Mouse (Mus musculus) erythroblast, embryonic 14.5 days (primary cell): Measurements from ENCODE around the gene Sprn. TPM values are rescaled to one million over a fixed set of nuclear protein-coding genes. Genes with fewer than 3 reads are reported as not detected.

Experiments used
- H3K27me3 ChIP-seq: 2 replicates; pipeline ENCODE4 v1.6.1; 2012; ENCODE audit warnings: inconsistent platforms; ENCODE audit not compliant: control insufficient read depth
- H3K36me3 ChIP-seq: 2 replicates; pipeline ENCODE4 v1.6.1; 2012; ENCODE audit warnings: mild to moderate bottlenecking, inconsistent platforms; ENCODE audit not compliant: control insufficient read depth
- H3K4me1 ChIP-seq: 2 replicates; pipeline ENCODE4 v1.6.1; 2012; ENCODE audit warnings: inconsistent platforms; ENCODE audit not compliant: control insufficient read depth
- H3K4me3 ChIP-seq: replicated peaks from 2 replicates; pipeline ENCODE3; 2012; ENCODE audit warnings: moderate library complexity, mild to moderate bottlenecking, inconsistent platforms
- H3K9me3 ChIP-seq: 2 replicates; pipeline ENCODE4 v1.6.1; 2012; ENCODE audit warnings: low read length, inconsistent platforms, mixed read lengths; ENCODE audit not compliant: control insufficient read depth
- GATA1 ChIP-seq: IDR thresholded peaks from 2 replicates; pipeline ENCODE4 v1.6.1; 2012; ENCODE audit warnings: low read length, inconsistent platforms, mixed read lengths
- TAL1 ChIP-seq: IDR thresholded peaks from 3 replicates; pipeline ENCODE4 v1.6.1; 2012; ENCODE audit warnings: low read length, inconsistent platforms, mixed read lengths
- polyA plus RNA-seq: library from polyadenylated mRNA; stranded (reverse); fragments of >175 nt; gene quantifications from 2 replicates; pipeline ENCODE4 v1.2.3, GENCODE M21; 2012

Sprn gene
- polyA plus RNA-seq, 1 experiment, result not detected

GRCm38 (mm10) chr7:140187721-140188390 lies 33.2 kb upstream of the Sprn start:
- no peaks in the 10 kb centered on the region for H3K36me3 ChIP-seq
- no peak for TF ChIP-seq GATA1
- TF ChIP-seq TAL1, result no peak
- H3K9me3 ChIP-seq, result no peaks in the 10 kb centered on the region

GRCm38 (mm10) chr7:140186646-140187620 lies 32.3 kb upstream of the Sprn start:
- TF ChIP-seq GATA1, result no peak
- no peak for TF ChIP-seq TAL1
- no peaks in the 10 kb centered on the region for H3K9me3 ChIP-seq
- no peak overlapping the region for H3K4me3 ChIP-seq
- no peaks in the 10 kb centered on the region for H3K36me3 ChIP-seq
- H3K27me3 ChIP-seq, result no peaks in the 10 kb centered on the region
- H3K4me1 ChIP-seq, result peaks cover 2% of the 10 kb centered on the region

More at GRCm38 (mm10) chr7:140187721-140188390, 33.2 kb upstream of the Sprn start:
- H3K27me3 ChIP-seq, result no peaks in the 10 kb centered on the region
- no peak overlapping the region for H3K4me3 ChIP-seq
- peaks cover 2% of the 10 kb centered on the region for H3K4me1 ChIP-seq

GRCm38 (mm10) chr7:140184206-140184605 lies 29.5 kb upstream of the Sprn start:
- TF ChIP-seq TAL1 (no peak), GATA1 (no peak)
- Histone ChIP-seq H3K27me3 (no peaks in the 10 kb centered on the region), H3K4me1 (peaks cover 2% of the 10 kb centered on the region), H3K4me3 (no peak overlapping the region), H3K9me3 (no peaks in the 10 kb centered on the region), H3K36me3 (no peaks in the 10 kb centered on the region)

GRCm38 (mm10) chr7:140180692-140181091 lies 26.0 kb upstream of the Sprn start:
- H3K36me3 ChIP-seq, result no peaks in the 10 kb centered on the region
- H3K9me3 ChIP-seq, result no peaks in the 10 kb centered on the region
- no peaks in the 10 kb centered on the region for H3K4me1 ChIP-seq
- TF ChIP-seq TAL1, result no peak
- no peak for TF ChIP-seq GATA1
- H3K4me3 ChIP-seq, result no peak overlapping the region
- H3K27me3 ChIP-seq, result no peaks in the 10 kb centered on the region

GRCm38 (mm10) chr7:140179176-140179575 lies 24.5 kb upstream of the Sprn start:
- H3K4me3 ChIP-seq, result no peak overlapping the region
- no peaks in the 10 kb centered on the region for H3K27me3 ChIP-seq
- no peak for TF ChIP-seq TAL1
- H3K36me3 ChIP-seq, result no peaks in the 10 kb centered on the region
- H3K9me3 ChIP-seq, result no peaks in the 10 kb centered on the region
- no peaks in the 10 kb centered on the region for H3K4me1 ChIP-seq

DNA sequence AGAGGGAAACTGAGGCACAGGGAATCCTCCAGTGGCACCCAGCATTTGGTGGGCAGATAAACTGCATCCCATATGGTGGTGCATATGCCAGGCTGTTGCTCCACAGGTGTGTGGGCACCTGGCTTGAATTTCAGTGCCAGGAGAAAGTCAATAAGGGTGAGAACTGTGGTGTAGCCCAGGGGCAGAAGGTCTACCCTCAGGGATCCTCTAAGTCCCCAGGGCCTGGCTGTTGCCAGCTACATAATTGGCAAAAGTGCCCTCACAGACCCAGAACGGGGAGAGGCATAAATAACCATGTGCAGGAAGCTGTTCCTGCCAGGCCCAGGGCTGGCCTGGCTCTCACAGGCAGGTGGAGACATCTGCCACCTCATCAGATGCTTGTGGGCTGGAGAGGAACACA lies 18.3 kb upstream of the Sprn start, which contains the start of gene Olfr523:
Olfr523 (plus strand) TSS at position 282 of the 400 bp plus-strand sequence.
- H3K36me3 ChIP-seq, result no peaks in the 10 kb centered on the region
- no peak within 1 kb of the TSS for H3K4me3 ChIP-seq
- no peaks in the 10 kb centered on the region for H3K9me3 ChIP-seq
- H3K27me3 ChIP-seq, result no peaks in the 10 kb centered on the region
- no peaks in the 10 kb centered on the region for H3K4me1 ChIP-seq
- no peak for TF ChIP-seq TAL1
- no peak for TF ChIP-seq GATA1

GRCm38 (mm10) chr7:140170863-140171262 lies 16.2 kb upstream of the Sprn start:
- Histone ChIP-seq H3K4me1 (no peaks in the 10 kb centered on the region), H3K4me3 (no peak overlapping the region), H3K9me3 (no peaks in the 10 kb centered on the region), H3K27me3 (no peaks in the 10 kb centered on the region), H3K36me3 (no peaks in the 10 kb centered on the region)
- TF ChIP-seq TAL1 (no peak), GATA1 (no peak)

GRCm38 (mm10) chr7:140169386-140169785 lies 14.7 kb upstream of the Sprn start:
- no peak overlapping the region for H3K4me3 ChIP-seq
- no peaks in the 10 kb centered on the region for H3K4me1 ChIP-seq
- H3K9me3 ChIP-seq, result no peaks in the 10 kb centered on the region
- no peaks in the 10 kb centered on the region for H3K36me3 ChIP-seq
- TF ChIP-seq GATA1 (no peak), TAL1 (no peak)
- no peaks in the 10 kb centered on the region for H3K27me3 ChIP-seq

DNA sequence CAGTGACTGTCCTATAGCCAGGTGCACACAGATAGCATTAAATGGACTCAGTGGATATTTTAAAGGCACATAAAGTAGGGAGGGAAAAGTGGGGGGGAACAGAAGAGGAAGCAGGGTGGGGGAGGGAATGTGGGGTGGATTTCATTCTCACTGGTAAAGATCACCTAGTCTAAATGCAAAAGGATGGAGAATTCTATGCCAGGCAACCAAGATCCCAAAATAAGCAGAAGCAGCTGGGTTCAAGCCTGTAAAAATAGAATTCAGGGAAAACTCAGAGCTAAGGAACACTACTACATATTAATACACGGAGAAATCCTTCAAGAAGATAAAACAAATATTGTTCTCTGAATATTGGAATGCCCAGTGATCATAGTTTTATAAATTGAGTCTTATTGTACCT lies 13.3 kb upstream of the Sprn start:
- no peak for TF ChIP-seq GATA1
- no peak for TF ChIP-seq TAL1
- no peaks in the 10 kb centered on the region for H3K36me3 ChIP-seq
- no peaks in the 10 kb centered on the region for H3K4me1 ChIP-seq
- no peak overlapping the region for H3K4me3 ChIP-seq
- H3K9me3 ChIP-seq, result no peaks in the 10 kb centered on the region
- no peaks in the 10 kb centered on the region for H3K27me3 ChIP-seq
